Mouse (Mus musculus) cerebellum, postnatal 4 days (tissue): ENCODE measurements around the gene Etl4.

Experiments used
- DNase-seq, 2 experiments: peaks; one replicate each; pipeline ENCODE4 v3.0.0; 2022; ENCODE audit warnings: low spot score in 2 of 2, mixed read lengths in 1 of 2

The Etl4 gene

DNA sequence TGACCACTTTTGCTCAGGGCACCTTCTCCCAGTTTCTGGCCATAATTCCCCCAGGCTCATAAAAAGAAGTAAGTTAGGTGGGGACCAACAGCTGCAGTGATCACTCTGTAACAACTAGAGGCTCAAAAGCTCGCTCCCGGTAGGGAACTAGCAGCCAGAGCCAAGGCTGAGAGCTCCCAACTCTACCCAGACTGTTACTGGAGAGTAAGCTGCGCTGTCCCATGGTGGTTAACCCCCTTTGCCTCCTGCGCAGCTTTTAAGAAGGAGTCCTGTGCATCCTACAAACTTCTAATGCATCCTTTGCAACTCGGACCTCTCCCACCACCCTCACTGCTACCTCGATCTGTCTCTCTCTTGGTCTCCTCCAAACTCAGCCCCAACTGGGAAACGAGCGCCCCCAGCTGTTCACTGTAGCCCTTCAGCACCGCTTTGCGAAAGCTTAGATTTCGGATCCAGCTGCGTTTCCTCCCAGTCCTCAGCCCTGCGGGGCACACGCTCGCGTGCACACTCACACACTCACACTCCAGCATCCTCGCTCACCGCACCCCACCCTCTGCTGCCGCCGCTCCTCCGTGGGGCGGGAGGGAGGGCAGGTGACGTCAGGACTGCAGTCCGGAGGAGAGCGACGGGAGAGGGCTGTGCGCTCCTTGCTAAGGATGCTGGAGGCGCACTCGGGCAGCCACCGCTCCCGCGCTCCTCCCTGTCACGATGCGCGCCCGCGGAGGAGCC is at the start of gene Etl4:
Gene Etl4 (plus strand): TSS at position 610 of the 729 bp plus-strand sequence.
- DNase-seq = peak; percentile 51 to 71

- DNase-seq = no peak
Measured at GRCm38 (mm10) chr2:19869167-19869566, 40.4 kb upstream of the Etl4 start.

DNA sequence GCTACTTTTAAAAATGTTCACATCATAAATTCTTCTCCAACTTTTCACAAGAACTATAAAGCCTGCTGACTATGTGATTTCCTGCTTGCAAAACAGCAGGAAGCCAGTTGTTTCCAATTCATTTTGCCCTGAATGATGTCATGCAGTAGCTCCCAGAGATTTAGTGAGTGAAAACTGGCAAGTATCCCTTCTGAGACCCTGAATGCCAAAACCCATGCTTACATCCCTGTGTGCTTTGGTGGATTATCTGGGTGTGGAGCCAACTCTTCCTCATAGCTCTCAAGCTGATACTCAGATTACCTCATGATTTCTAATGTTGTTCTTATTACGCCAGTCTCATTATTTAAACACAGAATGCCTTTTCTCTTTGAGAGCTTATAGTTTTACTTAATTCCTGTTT is 37.7 kb upstream of the Etl4 start:
- DNase-seq = no peak

DNA sequence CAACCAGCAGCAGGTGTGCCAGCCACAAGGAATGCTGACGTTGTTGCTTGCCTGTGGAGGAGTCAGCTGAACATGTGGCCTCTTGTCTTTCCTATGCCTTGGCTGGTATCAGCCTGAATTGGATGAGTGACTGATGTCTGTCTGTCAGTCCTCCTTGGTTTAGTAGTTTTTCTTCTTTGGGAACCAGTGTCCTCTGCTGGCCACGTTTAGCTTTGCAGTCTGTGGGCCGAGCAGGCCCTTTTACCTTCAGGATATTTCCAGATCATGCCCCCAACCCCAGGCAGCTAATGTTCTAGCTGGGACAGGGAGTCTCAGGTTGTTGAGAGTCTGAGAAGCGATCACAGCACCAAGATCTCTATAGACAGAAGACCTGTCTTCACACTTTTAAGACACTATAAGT is 18.7 kb upstream of the Etl4 start:
- DNase-seq = no peak

- DNase-seq = peak in 1 of 2 experiments; percentile 12
Measured at GRCm38 (mm10) chr2:19909900-19910780, 560 bp downstream of the Etl4 start.

DNA sequence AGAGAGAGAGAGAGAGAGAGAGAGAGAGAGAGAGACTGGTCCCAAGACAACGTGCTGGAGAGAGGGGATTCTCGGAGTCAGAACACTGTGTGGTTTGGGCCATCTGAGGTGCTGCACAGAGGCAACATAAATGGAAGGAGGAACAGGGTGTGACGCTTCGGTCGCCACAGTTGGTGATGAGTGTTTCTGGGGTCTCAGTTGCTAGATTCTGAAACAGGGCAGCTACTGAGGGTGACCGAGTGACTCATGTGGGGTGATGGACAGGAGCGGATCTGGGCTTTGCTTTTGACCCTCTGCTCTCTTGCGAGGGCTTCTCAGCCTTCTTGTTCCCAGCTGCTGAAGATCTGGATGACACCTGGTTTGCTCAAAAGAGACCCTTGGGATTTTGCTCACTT is 1.2 kb downstream of the Etl4 start:
- DNase-seq = no peak

- DNase-seq = peak; percentile 42 to 51
Measured at GRCm38 (mm10) chr2:19919190-19919589, 9.6 kb downstream of the Etl4 start.

DNA sequence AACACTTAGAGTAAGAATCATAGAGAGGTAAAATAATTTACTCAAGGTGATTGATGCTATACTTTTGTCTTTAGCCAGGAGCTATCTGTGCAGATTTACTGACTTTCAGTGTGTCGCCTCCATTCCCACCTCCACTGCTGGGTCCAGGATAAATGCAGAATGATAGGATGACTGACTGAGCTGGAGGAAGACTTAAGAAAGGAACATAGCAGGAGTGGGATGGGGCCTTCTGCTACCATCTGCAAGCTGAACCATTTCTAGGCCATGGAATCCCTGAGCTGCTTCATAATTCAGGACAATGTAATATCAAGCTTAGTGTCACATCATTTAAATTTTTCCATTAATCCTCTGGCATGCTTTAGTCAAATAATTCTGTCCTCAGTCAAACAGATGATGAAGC is 20.4 kb downstream of the Etl4 start:
- no peak for DNase-seq

- no peak for DNase-seq
Measured at GRCm38 (mm10) chr2:19933836-19934235, 24.3 kb downstream of the Etl4 start.

DNA sequence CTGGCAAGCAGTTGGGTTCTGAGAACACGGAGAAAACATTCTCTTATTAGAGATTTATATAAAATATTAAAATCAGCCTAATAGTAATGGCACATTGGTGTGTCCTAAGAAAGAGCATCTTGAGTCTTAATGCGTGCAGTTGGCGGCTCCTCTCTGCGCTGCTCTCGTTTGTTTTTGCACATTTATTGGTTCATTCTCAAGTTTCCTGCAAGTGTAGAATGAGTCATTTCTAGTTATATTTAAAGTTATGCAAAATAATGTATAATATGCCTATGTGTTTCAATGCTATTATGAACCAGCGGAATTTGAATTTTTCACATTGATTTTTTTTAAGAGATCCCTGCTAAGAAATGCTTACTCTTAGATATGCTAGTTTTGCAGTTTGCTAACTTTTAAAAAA is 35.6 kb downstream of the Etl4 start:
- no peak for DNase-seq

- DNase-seq = no peak
Measured at GRCm38 (mm10) chr2:19953028-19953427, 43.4 kb downstream of the Etl4 start.

- no peak for DNase-seq
Measured at GRCm38 (mm10) chr2:19966445-19966844, 56.9 kb downstream of the Etl4 start.

DNA sequence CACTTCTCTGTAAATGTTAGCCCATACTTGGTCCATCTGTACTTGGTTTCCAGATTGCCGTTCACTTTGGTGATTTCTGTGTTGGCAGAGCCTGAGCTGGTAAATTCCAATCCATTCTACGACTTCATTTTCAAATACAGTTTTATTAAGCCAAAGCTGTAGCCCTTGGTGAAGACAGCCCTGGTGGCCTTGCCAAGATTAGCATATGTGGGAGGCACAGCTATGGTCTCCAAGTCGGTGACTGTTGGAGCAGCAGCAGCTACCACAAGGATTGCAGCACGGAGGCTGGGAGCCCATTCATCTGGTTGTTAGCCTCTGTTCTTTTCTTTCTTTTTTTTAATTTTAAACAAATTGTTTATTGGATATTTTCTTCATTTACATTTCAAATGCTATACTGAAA is 128.1 kb downstream of the Etl4 start:
- no peak for DNase-seq

- no peak for DNase-seq
Measured at GRCm38 (mm10) chr2:20072377-20072776, 162.8 kb downstream of the Etl4 start.

DNA sequence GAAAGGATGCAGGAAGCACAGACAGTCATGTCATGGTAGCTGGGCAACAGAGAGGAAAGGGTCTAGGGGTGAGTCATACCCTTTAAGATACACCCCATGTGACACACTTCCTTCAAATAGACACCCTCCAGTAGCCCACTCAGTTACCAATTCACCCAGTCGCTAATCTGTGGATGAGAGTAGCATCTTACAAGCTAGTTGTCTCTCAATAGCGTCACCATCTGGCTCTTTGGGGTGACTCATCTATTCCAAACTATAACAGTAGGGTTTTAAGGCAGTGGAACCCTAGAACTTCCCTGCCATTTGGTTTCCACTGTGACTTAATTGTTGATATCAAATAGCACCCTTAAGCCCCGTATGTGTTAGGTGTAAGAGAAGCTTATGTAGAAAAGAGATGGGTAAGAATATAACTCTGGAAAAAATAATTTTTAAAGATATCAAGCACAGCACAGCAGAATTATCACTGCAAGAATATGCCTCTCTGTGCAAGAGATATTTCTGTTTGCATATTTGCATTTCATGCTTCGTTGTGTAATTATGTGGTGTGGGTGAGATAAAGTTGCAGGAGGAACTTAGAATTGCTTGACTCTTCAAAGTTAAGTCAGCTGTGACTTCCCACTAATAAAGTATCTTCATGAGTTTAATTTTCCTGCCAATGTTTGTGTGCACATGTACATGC is 166.7 kb downstream of the Etl4 start:
- no peak for DNase-seq

DNA sequence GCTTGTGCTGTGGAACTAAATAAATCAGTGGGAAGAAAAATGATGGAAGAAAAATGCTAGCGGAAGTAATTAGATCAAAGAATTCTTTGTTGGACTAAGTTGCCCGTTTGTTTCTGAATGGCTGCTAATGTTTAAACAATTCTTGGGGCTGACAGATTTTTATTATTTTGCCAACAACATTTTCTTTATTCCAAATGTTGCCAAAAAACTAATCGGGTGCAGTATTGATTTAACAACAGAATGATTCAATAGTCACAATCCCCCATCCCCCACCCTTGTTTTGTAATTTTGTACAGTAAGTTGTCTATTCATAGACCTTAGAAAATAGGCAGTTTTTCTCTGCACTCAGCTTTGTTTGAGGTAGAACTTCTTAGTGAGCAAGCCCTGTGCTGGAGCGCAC is 175.2 kb downstream of the Etl4 start:
- no peak for DNase-seq

- DNase-seq = no peak
Measured at GRCm38 (mm10) chr2:20105456-20105855, 195.9 kb downstream of the Etl4 start.

DNA sequence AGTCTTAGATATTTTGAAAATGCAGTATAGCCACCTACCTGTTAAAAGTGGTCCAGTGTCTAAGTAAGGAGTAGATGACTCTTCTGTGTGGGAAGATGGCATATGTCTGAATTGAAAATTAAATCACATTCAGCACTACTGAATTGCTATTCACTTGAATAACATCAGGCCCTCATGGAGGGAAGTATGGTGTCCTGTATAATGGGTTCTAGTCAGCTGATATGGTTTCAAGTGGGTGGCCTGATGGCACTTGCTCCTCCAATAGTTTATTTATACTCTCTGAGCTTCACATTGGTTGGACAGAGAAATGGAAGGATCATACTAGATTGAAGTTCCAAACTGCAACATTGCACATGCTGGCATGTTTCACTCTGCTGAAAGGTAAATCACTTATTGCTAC is 202.1 kb downstream of the Etl4 start:
- no peak for DNase-seq

GRCm38 (mm10) chr2:20125914-20126313 is 216.3 kb downstream of the Etl4 start:
- DNase-seq = no peak

DNA sequence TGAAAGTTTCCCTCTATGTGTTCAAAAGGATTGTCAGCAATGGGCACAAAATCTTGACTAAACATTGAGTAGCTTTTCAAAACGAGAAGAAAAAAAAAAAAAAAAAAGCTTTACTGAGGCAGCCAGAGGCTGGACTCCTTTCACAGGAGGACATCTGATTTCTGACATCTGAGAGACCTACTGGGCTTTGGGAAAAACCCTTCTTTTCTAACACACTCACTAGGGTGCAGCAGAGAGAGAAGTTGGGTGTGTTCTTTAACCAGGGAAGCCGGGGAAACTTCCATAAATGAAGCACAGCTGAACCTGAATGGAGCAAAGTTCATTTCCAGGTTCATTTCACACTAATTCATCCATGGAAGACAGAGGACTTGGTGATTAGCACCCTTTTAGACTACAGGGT is 222.2 kb downstream of the Etl4 start:
- no peak for DNase-seq

DNA sequence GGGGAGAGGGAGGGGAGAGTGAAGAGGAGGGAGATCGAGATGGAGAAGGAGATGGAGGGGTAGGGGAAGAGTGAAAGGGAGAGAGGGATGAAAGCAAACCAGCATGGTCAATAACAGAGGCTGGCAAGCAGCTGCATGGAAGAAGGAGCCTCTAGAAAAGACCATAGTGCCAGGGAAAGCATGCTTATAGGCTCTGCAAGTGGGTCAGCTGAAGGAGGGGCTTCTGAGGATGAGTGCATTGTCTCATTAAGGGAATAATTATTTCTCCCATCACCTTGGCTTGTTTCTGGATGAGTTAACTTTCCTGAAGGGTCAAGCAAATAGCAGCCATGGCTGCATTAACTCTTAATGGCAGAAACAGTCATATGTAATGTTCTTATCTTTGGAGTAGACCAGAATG is 228.8 kb downstream of the Etl4 start:
- no peak for DNase-seq

DNA sequence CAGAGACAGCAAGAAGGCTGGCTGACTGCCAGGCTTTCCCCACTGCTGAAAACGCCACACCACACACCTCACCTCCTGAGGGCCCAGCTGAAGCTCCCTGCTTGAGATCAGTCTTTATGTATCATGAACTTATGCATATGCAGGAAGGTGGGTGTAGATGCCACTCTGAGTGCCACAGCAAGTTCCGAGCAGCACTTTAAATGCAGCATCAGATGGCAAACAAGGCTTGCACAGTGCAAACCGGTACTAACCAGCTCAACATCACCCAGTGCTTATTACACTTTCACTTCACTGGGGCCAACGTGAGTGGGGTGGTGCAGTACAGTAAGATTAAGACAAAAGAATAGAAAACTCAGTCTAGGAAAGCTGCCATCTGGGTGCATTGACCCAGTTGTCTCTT is 235.8 kb downstream of the Etl4 start:
- DNase-seq = no peak

DNA sequence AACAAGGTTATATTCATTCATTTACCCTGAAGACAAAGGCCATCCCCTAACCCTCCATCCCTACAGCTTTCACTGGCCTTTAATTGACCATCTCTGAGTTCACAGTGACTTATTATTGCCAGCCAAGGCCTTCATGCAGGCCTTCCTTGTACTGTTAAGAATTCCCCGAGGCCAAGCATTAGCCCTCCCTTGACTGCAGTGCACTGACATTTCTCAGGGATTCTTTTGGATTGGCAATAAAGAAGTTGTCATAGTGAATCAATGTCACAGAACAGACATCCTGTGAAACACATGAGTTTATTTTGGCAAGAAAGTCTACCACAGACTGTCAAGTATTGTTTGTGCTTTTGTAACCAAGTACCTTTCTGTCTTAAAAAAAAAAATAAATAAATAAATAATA is 257.5 kb downstream of the Etl4 start:
- no peak for DNase-seq
